Mouse (Mus musculus) heart, embryonic 12.5 days (tissue): ENCODE measurements around the gene Vmn2r72. TPM values are rescaled to one million over a fixed set of nuclear protein-coding genes. Genes with fewer than 3 reads are reported as not detected.

ENCODE experiments used
- ATAC-seq: fragments of 200-750 bp; cut with Nextera tagmentation; 2 replicates; pipeline ENCODE4 v1.8.0; 2017; ENCODE audit warnings: moderate TSS enrichment, moderate library complexity; ENCODE audit not compliant: insufficient number of reproducible peaks, low FRiP score
- H3K27ac ChIP-seq: fragments of 300-500 bp; sonication (generic); 2 replicates; pipeline ENCODE4 v1.5.1; 2016; ENCODE audit warnings: mild to moderate bottlenecking, moderate library complexity; ENCODE audit not compliant: poor library complexity, severe bottlenecking
- H3K27me3 ChIP-seq: fragments of 300-500 bp; sonication (generic); replicated peaks from 2 replicates; pipeline ENCODE4 v1.6.1; 2016; ENCODE audit warnings: mild to moderate bottlenecking, moderate library complexity
- H3K36me3 ChIP-seq: fragments of 300-500 bp; sonication (generic); 2 replicates; pipeline ENCODE4 v1.6.1; 2016; ENCODE audit warnings: mild to moderate bottlenecking, moderate library complexity
- H3K4me1 ChIP-seq: fragments of 300-500 bp; sonication (generic); replicated peaks from 2 replicates; pipeline ENCODE4 v1.6.1; 2016; ENCODE audit warnings: mild to moderate bottlenecking
- H3K4me2 ChIP-seq: fragments of 300-500 bp; sonication (generic); 2 replicates; pipeline ENCODE4 v1.6.1; 2016; ENCODE audit warnings: mild to moderate bottlenecking, moderate library complexity
- H3K4me3 ChIP-seq: fragments of 300-500 bp; sonication (generic); 2 replicates; pipeline ENCODE4 v1.5.1; 2016; ENCODE audit warnings: mild to moderate bottlenecking
- H3K9ac ChIP-seq: fragments of 300-500 bp; sonication (generic); 2 replicates; pipeline ENCODE4 v1.6.1; 2016; ENCODE audit warnings: mild to moderate bottlenecking, moderate library complexity
- H3K9me3 ChIP-seq: fragments of 300-500 bp; sonication (generic); replicated peaks from 2 replicates; pipeline ENCODE4 v1.6.1; 2016; ENCODE audit warnings: mild to moderate bottlenecking, moderate library complexity
- whole genome bisulfite sequencing: fragments of 180-500 bp; shearing (Covaris S2); methylation state at CpG from one replicate; pipeline ENCODE4 v1.1.7; 2016; 5-methylcytosine and 5-hydroxymethylcytosine counted together
- polyA plus RNA-seq: library from polyadenylated mRNA; unstranded; fragments of >200 nt; fragmentation: Nextera tagmentation; extraction: Ambion mirVana; gene quantifications from 2 replicates; pipeline ENCODE4 v1.2.1, GENCODE M21; 2016

Vmn2r72 gene
- not detected in 2 replicates for polyA plus RNA-seq

DNA sequence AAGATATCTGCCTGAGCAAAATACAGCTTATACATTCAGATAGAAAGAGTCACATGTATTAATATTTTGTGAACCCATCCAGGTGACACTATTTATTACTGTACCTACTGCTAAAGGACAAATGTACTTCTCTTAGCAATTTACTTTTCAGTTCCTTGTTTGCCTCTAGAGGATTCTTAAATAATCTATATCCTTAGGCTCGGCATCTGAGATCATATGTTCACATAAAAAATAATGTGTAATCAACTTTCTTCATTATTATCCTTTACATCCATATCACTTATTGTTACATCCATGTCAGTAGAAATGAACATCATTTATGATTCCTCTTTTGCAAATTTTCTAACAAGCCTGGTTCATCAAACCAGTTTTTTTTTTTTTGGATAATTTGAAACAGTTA is at the start of gene Vmn2r72:
Gene Vmn2r72, minus strand, starts transcription at position 101 of the 400 bp plus-strand sequence.
- Histone ChIP-seq H3K27me3 (no peaks in the 10 kb centered on the region), H3K4me3 (no peak within 1 kb of the TSS), H3K4me1 (no peaks in the 10 kb centered on the region), H3K27ac (no peak within 1 kb of the TSS), H3K9me3 (no peaks in the 10 kb centered on the region), H3K4me2 (no peak within 1 kb of the TSS), H3K36me3 (no peaks in the 10 kb centered on the region), H3K9ac (no peak within 1 kb of the TSS)
- WGBS, result 77% methylated on average over 1 of the region's 1 CpGs
- ATAC-seq, result no peak

Other genes with a start within 250 kb of the Vmn2r72 start
- not detected in 2 replicates for gene Vmn2r71, start 192.0 kb downstream of the Vmn2r72 start, polyA plus RNA-seq
- gene Vmn2r70, start 185.9 kb downstream of the Vmn2r72 start, polyA plus RNA-seq, result not detected in 2 replicates
- gene Vmn2r73, start 121.2 kb upstream of the Vmn2r72 start, polyA plus RNA-seq, result not detected in 2 replicates
- gene Vmn2r74, start 206.5 kb upstream of the Vmn2r72 start, polyA plus RNA-seq, result not detected in 2 replicates